Mouse (Mus musculus): ENCODE measurements around the gene Gdi1.
A peak's percentile ranks its signal among the peaks of the same experiment; 100 is the strongest.
"Not testable (repeated sequence)": the region's sequence is repeated elsewhere in the genome, so short reads cannot be mapped to it uniquely, and the experiment has no call there.

The Gdi1 gene

DNA sequence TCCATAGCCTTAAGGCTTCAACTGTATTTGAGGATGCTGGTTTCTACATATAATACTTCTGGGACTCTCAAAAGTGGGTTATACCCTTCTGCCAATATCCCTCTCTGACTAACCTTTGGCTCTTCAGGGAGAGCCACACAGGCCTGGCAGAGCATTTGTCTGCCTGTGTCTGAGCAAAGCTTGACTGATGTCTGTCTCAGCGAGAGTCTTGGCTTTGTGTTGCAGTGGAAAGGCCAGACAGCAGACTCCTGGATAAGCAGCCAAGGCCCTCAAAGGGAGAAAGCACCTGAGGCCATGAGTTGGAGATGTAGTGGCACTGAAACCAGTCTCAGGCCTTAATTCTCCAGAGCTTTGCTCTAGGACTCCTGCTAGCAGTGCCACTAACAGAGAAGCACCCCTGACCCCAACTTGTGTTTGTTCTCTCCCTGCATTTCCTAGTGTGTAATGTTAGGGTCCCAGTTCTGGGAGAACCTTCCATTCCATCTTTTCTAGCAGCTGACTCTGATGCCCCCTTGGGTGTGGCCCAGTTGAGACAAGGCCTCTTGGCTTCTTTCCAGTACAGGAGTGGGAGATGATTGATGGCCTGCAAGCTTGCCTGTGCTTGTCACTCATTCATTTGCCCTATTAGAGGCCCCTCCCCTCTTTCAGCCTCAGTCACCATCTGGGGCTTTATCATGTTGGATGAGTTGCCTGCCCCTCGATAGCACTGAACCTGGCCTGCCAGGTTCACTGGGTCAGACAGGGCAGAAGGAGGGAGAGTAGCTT lies 25.6 kb downstream of the Gdi1 start:
- peak; percentile 30 to 48 for DNase-seq

DNA sequence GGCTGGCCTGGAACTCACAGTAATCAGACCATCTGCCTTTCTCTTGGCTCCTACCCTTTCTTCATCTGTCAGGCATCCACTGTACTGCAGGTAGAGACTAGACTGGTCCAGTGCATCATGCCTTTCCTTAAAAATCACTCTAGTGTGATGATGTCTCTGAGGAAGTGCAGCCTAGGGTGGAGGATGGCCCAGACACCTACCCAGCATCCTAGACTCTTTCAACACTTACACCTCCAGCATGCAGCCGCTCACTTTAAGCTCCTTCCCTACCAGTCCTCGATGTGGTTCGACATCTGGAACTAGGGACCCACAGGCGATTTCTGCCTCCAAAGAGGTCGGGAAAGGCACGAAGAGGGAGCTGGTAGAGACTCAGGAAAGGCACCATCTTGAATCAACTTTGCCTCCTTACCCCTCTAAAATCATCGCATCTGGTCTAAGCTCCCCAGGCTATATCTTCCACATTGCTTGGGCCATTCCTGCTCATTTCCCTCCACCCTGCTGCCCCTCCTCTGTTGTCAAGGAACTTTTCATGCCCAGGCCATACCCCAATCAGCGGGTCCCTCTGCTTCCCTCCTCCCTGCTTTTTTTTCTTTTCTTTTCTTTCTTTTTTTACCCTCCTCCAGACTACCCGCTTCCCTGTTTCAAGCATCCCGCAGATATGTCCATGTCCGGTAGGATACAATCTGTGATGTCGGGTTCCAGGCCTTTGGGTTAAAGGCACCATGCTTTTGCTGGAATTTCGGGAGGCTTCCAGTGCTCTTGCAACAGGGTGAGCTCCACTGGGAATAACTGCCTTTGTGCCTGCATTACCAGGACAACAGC lies 48.1 kb downstream of the Gdi1 start:
- DNase-seq, result no peak

DNA sequence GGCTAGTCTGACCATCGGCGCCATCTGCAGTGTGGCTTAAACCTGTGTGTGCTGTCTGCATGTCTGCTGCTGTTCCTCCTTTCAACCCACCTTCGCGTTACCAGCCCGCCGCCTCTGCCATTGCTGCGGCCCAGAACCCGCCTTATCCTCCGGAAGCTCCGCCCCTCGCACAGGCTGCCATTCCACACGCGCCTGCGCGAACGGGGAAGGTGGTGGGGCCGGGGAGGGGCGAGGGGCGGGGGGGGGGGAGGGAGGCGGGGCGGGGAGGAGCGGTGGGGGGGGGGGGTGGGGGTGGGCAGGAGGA lies 48.6 kb downstream of the Gdi1 start, which contains the start of gene Lage3:
Lage3 (minus strand) TSS at position 152 of the 304 bp plus-strand sequence.
- DNase-seq, result peak; percentile 83 to 84

DNA sequence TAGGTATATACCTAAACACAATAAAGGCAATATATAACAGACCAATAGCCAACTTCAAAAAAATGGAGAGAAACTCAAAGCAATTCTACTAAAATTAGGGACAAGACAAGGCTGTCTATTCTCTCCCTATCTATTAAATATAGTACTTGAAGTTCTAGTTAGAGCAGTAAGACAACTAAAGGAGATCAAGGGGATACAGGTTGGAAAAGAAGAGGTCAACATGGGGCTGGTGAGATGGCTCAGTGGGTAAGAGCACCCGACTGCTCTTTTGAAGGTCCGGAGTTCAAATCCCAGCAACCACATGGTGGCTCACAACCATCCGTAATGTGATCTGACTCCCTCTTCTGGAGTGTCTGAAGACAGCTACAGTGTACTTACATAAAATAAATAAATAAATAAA lies 52.3 kb downstream of the Gdi1 start:
- DNase-seq, result not testable (repeated sequence)

DNA sequence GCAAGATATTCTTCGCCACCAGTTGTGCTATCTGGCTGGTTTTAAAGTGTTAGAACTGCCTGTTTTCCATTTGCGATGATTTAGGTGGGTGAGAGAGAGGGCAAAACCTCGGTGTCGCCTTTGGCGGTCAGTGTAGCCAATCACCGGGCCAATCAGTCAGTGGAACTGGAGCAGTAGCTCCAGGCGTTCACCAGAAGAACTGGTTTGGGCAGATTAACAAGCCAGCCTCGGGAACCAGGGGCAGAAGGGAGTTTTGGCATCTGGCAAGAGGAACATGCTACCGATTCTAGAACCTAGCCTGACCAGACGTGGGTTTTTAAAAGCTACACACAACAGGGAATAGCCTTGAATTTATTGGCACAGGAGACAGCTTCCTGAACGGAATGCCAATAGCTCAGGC lies 54.4 kb downstream of the Gdi1 start:
- DNase-seq, result no peak

All from cerebellum, adult 18-20 months (tissue).